Mouse (Mus musculus) MEL (cell line): ENCODE data around the gene Cpd. TPM values are rescaled to one million over a fixed set of nuclear protein-coding genes. Genes with fewer than 3 reads are reported as not detected.
A peak's percentile ranks its signal among the peaks of the same experiment; 100 is the strongest.

Experiments
- DNase-seq: peaks from one replicate; pipeline ENCODE4 v3.0.0; 2011; ENCODE audit warnings: low read depth, low spot score
- H3K27ac ChIP-seq: 2 replicates; pipeline ENCODE4 v1.5.1; 2012; ENCODE audit warnings: low read depth, mild to moderate bottlenecking, control low read depth, low read length, moderate library complexity; ENCODE audit not compliant: control insufficient read depth
- H3K27me3 ChIP-seq, 2 experiments: fragments of 150-350 bp in 1 of 2; sonication (generic) in 1 of 2; 2 replicates each; pipeline ENCODE4 v1.6.1; 2012; ENCODE audit warnings: low read length in 2 of 2, mild to moderate bottlenecking in 2 of 2, improper control_type of control experiment in 1 of 2, moderate library complexity in 1 of 2; ENCODE audit not compliant: insufficient read depth in 2 of 2, control insufficient read depth in 1 of 2
- H3K36me3 ChIP-seq, 2 experiments: 2 replicates each; pipeline ENCODE4 v1.6.1; 2012 to 2014; ENCODE audit warnings: low read length in 2 of 2, improper control_type of control experiment in 1 of 2, inconsistent platforms in 1 of 2, mild to moderate bottlenecking in 1 of 2; ENCODE audit not compliant: insufficient read depth in 2 of 2, control insufficient read depth in 1 of 2
- H3K4me1 ChIP-seq, 2 experiments: fragments of 150-350 bp in 1 of 2; sonication (generic) in 1 of 2; 2 replicates each; pipeline ENCODE4 v1.6.1; 2012; ENCODE audit warnings: low read length in 2 of 2, improper control_type of control experiment in 1 of 2, mild to moderate bottlenecking in 1 of 2; ENCODE audit not compliant: insufficient read depth in 2 of 2, control insufficient read depth in 1 of 2
- H3K4me3 ChIP-seq, 2 experiments: fragments of 150-350 bp in 1 of 2; sonication (generic) in 1 of 2; 2 replicates each; pipeline ENCODE4 v1.5.1; 2012; ENCODE audit warnings: low read depth in 2 of 2, low read length in 2 of 2, mild to moderate bottlenecking in 2 of 2, moderate library complexity in 2 of 2, control low read depth in 1 of 2, improper control_type of control experiment in 1 of 2; ENCODE audit not compliant: control insufficient read depth in 1 of 2, insufficient read depth in 1 of 2
- H3K79me2 ChIP-seq: 2 replicates; pipeline ENCODE4 v1.6.1; 2012; ENCODE audit warnings: mild to moderate bottlenecking, low read length, moderate library complexity; ENCODE audit not compliant: control insufficient read depth, poor library complexity, insufficient read depth
- H3K9ac ChIP-seq: 2 replicates; pipeline ENCODE4 v1.6.1; 2012; ENCODE audit warnings: low read depth, mild to moderate bottlenecking, control low read depth, low read length, moderate library complexity; ENCODE audit not compliant: control insufficient read depth, poor library complexity, severe bottlenecking
- H3K9me3 ChIP-seq: fragments of 150-350 bp; sonication (generic); replicated peaks from 2 replicates; pipeline ENCODE4 v1.6.1; 2012; ENCODE audit warnings: mild to moderate bottlenecking, low read length, improper control_type of control experiment, moderate library complexity; ENCODE audit not compliant: insufficient read depth
- BHLHE40 ChIP-seq: IDR thresholded peaks from 2 replicates; pipeline ENCODE4 v1.6.1; 2012; ENCODE audit warnings: low read depth, mild to moderate bottlenecking, inconsistent platforms, low read length, improper control_type of control experiment, borderline replicate concordance
- CHD1 ChIP-seq: IDR thresholded peaks from 2 replicates; pipeline ENCODE4 v1.6.1; 2012; ENCODE audit warnings: low read depth, mild to moderate bottlenecking, inconsistent platforms, low read length, improper control_type of control experiment
- CHD2 ChIP-seq: IDR thresholded peaks from 2 replicates; pipeline ENCODE4 v1.6.1; 2011; ENCODE audit warnings: low read length, improper control_type of control experiment
- CTCF ChIP-seq, 3 experiments: IDR thresholded peaks in 2 of 3; conservative IDR thresholded peaks in 1 of 3; 2 replicates each; pipeline ENCODE4 v1.5.1; 2011 to 2012; ENCODE audit warnings: low read length in 3 of 3, low read depth in 2 of 3, mild to moderate bottlenecking in 2 of 3, improper control_type of control experiment in 1 of 3, inconsistent platforms in 1 of 3, mixed read lengths in 1 of 3, moderate library complexity in 1 of 3; ENCODE audit not compliant: control insufficient read depth in 1 of 3, insufficient read depth in 1 of 3, poor library complexity in 1 of 3, severe bottlenecking in 1 of 3
- E2F4 ChIP-seq: IDR thresholded peaks from 2 replicates; pipeline ENCODE4 v1.6.1; 2011; ENCODE audit warnings: low read depth, low read length, improper control_type of control experiment, borderline replicate concordance
- ELF1 ChIP-seq: IDR thresholded peaks from 2 replicates; pipeline ENCODE4 v1.6.1; 2014; ENCODE audit warnings: low read depth, mild to moderate bottlenecking, inconsistent platforms, low read length, improper control_type of control experiment, moderate library complexity
- EP300 ChIP-seq, 2 experiments: IDR thresholded peaks; 2 replicates each; pipeline ENCODE4 v1.6.1; 2011; ENCODE audit warnings: improper control_type of control experiment in 2 of 2, low read length in 2 of 2, low read depth in 1 of 2, mild to moderate bottlenecking in 1 of 2
- ETS1 ChIP-seq: IDR thresholded peaks from 2 replicates; pipeline ENCODE4 v1.6.1; 2012; ENCODE audit warnings: low read depth, mild to moderate bottlenecking, inconsistent platforms, low read length, improper control_type of control experiment, moderate library complexity
- GABPA ChIP-seq: IDR thresholded peaks from 2 replicates; pipeline ENCODE4 v1.6.1; 2012; ENCODE audit warnings: low read depth, mild to moderate bottlenecking, inconsistent platforms, low read length, improper control_type of control experiment, moderate library complexity
- GATA1 ChIP-seq: IDR thresholded peaks from 2 replicates; pipeline ENCODE4 v1.6.1; 2011; ENCODE audit warnings: low read depth, low read length, improper control_type of control experiment
- HCFC1 ChIP-seq: IDR thresholded peaks from 2 replicates; pipeline ENCODE4 v1.6.1; 2012; ENCODE audit warnings: low read depth, mild to moderate bottlenecking, inconsistent platforms, low read length, improper control_type of control experiment, moderate library complexity
- MAFK ChIP-seq: IDR thresholded peaks from 2 replicates; pipeline ENCODE4 v1.6.1; 2011; ENCODE audit warnings: low read depth, mild to moderate bottlenecking, low read length, improper control_type of control experiment, borderline replicate concordance
- MAX ChIP-seq: IDR thresholded peaks from 2 replicates; pipeline ENCODE4 v1.6.1; 2011; ENCODE audit warnings: low read length, improper control_type of control experiment
- MEF2A ChIP-seq: IDR thresholded peaks from 2 replicates; pipeline ENCODE4 v1.6.1; 2014; ENCODE audit warnings: low read depth, mild to moderate bottlenecking, inconsistent platforms, low read length, improper control_type of control experiment; ENCODE audit not compliant: poor library complexity, insufficient replicate concordance, severe bottlenecking; ENCODE audit errors: extremely low read depth
- MXI1 ChIP-seq: IDR thresholded peaks from 2 replicates; pipeline ENCODE4 v1.6.1; 2011; ENCODE audit warnings: mild to moderate bottlenecking, low read depth, low read length, improper control_type of control experiment
- NELFE ChIP-seq: IDR thresholded peaks from 2 replicates; pipeline ENCODE4 v1.6.1; 2011; ENCODE audit warnings: low read depth, low read length, improper control_type of control experiment
- POLR2A ChIP-seq, 2 experiments: IDR thresholded peaks; 2 replicates each; pipeline ENCODE4 v1.6.1; 2011 to 2012; ENCODE audit warnings: low read length in 2 of 2, mild to moderate bottlenecking in 2 of 2, control low read depth in 1 of 2, improper control_type of control experiment in 1 of 2, low read depth in 1 of 2, moderate library complexity in 1 of 2; ENCODE audit not compliant: control insufficient read depth in 1 of 2, insufficient read depth in 1 of 2, poor library complexity in 1 of 2
- RCOR1 ChIP-seq: IDR thresholded peaks from 2 replicates; pipeline ENCODE4 v1.6.1; 2012; ENCODE audit warnings: low read depth, mild to moderate bottlenecking, inconsistent platforms, low read length, improper control_type of control experiment
- SIN3A ChIP-seq: IDR thresholded peaks from 2 replicates; pipeline ENCODE4 v1.6.1; 2012; ENCODE audit warnings: low read length, improper control_type of control experiment, inconsistent platforms
- SMC3 ChIP-seq: IDR thresholded peaks from 2 replicates; pipeline ENCODE4 v1.6.1; 2011; ENCODE audit warnings: low read depth, low read length, improper control_type of control experiment
- TCF12 ChIP-seq: IDR thresholded peaks from 2 replicates; pipeline ENCODE4 v1.6.1; 2014; ENCODE audit warnings: low read depth, mild to moderate bottlenecking, inconsistent platforms, low read length, improper control_type of control experiment, moderate library complexity
- ZMIZ1 ChIP-seq: IDR thresholded peaks from 2 replicates; pipeline ENCODE4 v1.6.1; 2012; ENCODE audit warnings: low read depth, mild to moderate bottlenecking, inconsistent platforms, low read length, improper control_type of control experiment, moderate library complexity
- ZNF384 ChIP-seq: IDR thresholded peaks from 2 replicates; pipeline ENCODE4 v1.6.1; 2012; ENCODE audit warnings: low read depth, mild to moderate bottlenecking, inconsistent platforms, low read length, improper control_type of control experiment
- polyA plus RNA-seq, 2 experiments: library from polyadenylated mRNA; stranded (reverse) in 1 of 2; unstranded in 1 of 2; fragments of >175 nt in 1 of 2; fragments of >200 nt in 1 of 2; gene quantifications; 2 replicates each; pipeline versions ENCODE4 v1.2.1 to v1.2.4; 2012; ENCODE audit warnings: low replicate concordance in 2 of 2, low read depth in 1 of 2; ENCODE audit not compliant: insufficient read length in 2 of 2, insufficient read depth in 1 of 2, missing spikeins in 1 of 2
- total RNA-seq: library from RNA; depleted of rRNA; stranded (reverse); fragments of 300-350 nt; gene quantifications from 2 replicates; pipeline ENCODE4 v1.2.3, GENCODE M21; 2012

Cpd gene
- total and polyA plus RNA-seq, 3 experiments: 7.5 to 14.6 TPM; not detected in 1

GRCm38 (mm10) chr11:76838573-76838972 lies 8.2 kb downstream of the Cpd start (continued):
- TF ChIP-seq EP300 (IDR thresholded peaks at IDR 0.05; ENCODE audit: low read depth in 1 of 2, low read length in 2 of 2): peak; percentile 96 to 97

- no peaks in the 10 kb centered on the region for H3K79me2 ChIP-seq
- no peak overlapping the region for H3K4me3 ChIP-seq
- H3K4me1 ChIP-seq: peaks cover 27 to 29% of the 10 kb centered on the region in 2 experiments
- peaks cover 0 to 36% of the 10 kb centered on the region in 2 experiments; a peak in 2 of 4 replicates for H3K36me3 ChIP-seq
- no peak overlapping the region for H3K27ac ChIP-seq
- H3K27me3 ChIP-seq: no peaks in the 10 kb centered on the region
- no peak for DNase-seq
- TF ChIP-seq GABPA (no peak), BHLHE40 (no peak), ZNF384 (no peak), SMC3 (no peak), MEF2A (no peak), CHD2 (no peak), MAFK (no peak)
- TF ChIP-seq, all 39 proteins: peak for 0
- Histone ChIP-seq H3K9ac (no peak overlapping the region), H3K9me3 (no peaks in the 10 kb centered on the region)
These were observed 10.5 kb downstream of the Cpd start for GRCm38 (mm10) chr11:76836317-76836716.

- DNase-seq: peak; percentile 57
- TF ChIP-seq EP300 (IDR thresholded peaks at IDR 0.05; ENCODE audit: low read depth in 1 of 2, low read length in 2 of 2) (peak; percentile 43 to 78; a peak in 3 of 4 replicates), GATA1 (peak; percentile 74), TCF12 (peak; percentile 62), MAX (no peak), ELF1 (no peak), ZNF384 (no peak), SIN3A (no peak), RCOR1 (no peak), NELFE (no peak), POLR2A (IDR thresholded peaks at IDR 0.05; ENCODE audit: control insufficient read depth in 1 of 2, insufficient read depth in 1 of 2, low read depth in 1 of 2, low read length in 2 of 2, poor library complexity in 1 of 2) (no peak), HCFC1 (no peak), ETS1 (0 out of 2 replicates have a peak, but pooled peaks have one; percentile 42), MXI1 (peak; percentile 61), SMC3 (no peak), E2F4 (no peak), CHD1 (no peak), CTCF (IDR thresholded peaks at IDR 0.05 in 2 of 3, conservative IDR thresholded peaks at IDR 0.05 in 1 of 3; ENCODE audit: control insufficient read depth in 1 of 3, insufficient read depth in 1 of 3, low read depth in 2 of 3, low read length in 3 of 3, poor library complexity in 1 of 3, severe bottlenecking in 1 of 3) (no peak), ZMIZ1 (no peak)
- peaks cover 27 to 29% of the 10 kb centered on the region in 2 experiments for H3K4me1 ChIP-seq
- peak overlapping the region; percentile 5; the same call in 1 of the 2 replicates for H3K9ac ChIP-seq
- H3K4me3 ChIP-seq: no peak overlapping the region
- no peaks in the 10 kb centered on the region for H3K79me2 ChIP-seq
- peaks cover 0 to 35% of the 10 kb centered on the region in 2 experiments; a peak in 2 of 4 replicates for H3K36me3 ChIP-seq
- H3K9me3 ChIP-seq: no peaks in the 10 kb centered on the region
- H3K27me3 ChIP-seq: no peaks in the 10 kb centered on the region
- peak overlapping the region; percentile 54 for H3K27ac ChIP-seq
These were observed 10.9 kb downstream of the Cpd start for GRCm38 (mm10) chr11:76835868-76836267.
